Mouse (Mus musculus): ENCODE results near the gene C1galt1.

The C1galt1 gene

GRCm38 (mm10) chr6:7859161-7859560 is 14.5 kb downstream of the C1galt1 start:
- DNase-seq (ENCODE audit: low spot score) = no peak

DNA sequence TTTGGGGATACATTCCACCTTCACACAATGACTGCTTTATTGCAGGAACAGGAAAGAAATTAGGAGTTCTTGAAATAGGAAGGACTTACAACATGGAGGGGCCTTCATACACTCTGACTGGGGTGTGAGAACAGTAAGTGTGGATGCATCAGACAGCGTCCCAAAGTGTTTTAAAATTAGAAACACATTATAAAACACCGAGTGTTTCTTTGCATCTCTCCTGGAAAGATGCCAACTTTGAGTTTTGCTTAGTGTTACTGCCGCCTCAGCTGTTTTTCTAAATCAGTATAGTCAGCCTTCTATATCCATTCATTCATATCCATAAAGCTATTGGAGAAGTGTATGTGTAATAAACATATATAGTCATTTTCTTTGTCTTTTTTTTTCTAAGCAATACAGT is 16.4 kb downstream of the C1galt1 start:
- DNase-seq (ENCODE audit: low spot score) = no peak

DNA sequence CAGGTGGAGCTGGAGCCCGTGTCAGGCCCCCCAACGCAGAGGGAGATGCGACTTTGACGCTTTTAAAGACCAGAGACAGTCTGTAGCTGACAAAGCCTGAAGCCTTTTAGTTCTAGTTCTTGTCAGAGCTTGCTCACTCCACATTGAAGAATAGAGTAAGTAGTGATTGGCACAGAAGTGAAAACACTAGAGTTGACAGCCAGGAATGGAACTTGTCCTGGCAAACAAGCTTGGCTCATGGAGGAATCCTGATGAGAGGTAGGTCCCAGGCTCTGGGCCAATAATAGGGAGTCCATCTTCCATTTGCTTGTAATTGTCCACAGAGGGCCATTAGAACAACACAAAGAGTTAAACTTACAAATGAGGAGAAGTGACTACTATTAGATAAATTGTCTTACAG is 18.7 kb downstream of the C1galt1 start:
- no peak for DNase-seq (ENCODE audit: low spot score)

GRCm38 (mm10) chr6:7876836-7877235 is 32.2 kb downstream of the C1galt1 start:
- DNase-seq (ENCODE audit: low spot score) = no peak

DNA sequence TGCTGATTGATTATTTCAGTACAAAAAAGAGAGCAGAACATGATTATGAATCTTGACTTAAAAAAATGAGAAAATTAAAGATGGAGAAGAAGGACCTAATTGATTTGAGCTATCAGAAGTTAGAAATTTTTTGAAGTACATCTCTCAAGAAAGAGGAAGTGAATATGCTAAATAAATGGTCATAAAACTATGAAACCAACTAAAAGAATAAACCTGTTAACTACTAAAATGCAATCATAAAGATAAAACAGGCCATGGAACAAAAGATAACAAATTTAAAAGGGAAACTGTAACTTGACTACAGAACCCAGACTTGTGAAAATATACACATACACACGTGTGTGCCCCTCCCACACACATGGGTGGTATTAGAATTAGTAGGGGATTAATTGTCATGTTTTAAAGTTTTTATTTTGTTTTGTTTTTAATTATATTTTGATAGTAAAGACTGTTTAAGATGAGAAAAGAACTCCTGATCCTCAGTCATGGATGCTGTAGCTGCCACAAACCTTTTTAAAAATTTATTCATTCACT is 37.0 kb downstream of the C1galt1 start:
- DNase-seq (ENCODE audit: low spot score) = no peak

DNA sequence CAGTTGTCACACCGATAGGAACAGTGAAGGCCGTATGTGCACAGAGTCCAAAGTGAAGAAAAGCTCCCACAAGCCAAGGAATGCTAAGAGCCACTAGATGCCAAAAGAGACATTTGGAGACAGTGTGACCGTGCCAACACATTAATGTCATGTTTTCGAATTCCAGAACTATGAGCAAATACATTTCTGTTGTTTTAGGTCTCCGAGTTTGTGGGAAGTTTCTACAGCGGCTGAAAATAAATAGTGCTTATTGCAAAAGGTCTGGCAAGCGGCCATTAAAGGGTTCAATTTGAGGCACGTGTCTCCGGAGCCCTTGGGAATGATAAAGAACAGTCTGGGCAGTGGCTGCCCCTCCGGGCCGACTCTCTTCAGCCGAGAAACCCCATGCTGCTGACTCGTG is 37.9 kb downstream of the C1galt1 start:
- no peak for DNase-seq (ENCODE audit: low spot score)

DNA sequence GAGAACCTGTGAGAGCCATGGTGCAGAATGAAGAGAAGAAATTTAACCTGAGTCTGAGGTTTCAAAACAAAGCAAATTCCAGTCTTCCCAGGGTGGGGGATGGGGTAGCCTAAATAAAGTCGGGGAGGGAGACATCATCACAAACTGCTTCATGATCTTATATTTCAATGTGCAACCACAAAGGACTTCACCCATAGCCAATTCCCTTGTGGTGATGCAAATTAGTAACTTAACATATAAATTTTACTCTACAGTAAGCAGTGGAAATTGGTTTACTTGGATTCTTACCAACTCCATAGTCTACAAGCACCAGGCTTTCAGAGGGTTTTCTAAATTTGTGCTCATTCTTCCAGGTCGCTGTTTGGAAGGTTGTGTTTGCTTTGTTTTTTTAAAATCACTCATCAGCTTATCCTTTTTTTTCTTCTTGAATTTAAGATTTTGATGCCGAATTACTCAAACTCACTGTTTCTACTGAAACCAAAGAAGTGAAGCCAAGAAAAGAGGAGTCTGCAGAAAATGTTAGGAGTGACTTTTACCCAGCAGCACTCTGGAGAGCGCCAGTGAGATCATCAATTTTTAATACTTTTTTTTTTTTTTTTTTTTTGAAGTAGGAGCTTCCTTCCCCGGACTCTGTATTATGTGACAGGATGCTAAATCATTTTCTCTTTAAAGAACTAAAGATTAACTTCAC is 41.5 kb downstream of the C1galt1 start:
- DNase-seq (ENCODE audit: low spot score) = no peak

- DNase-seq (ENCODE audit: low spot score) = no peak
Observed at GRCm38 (mm10) chr6:7886685-7887004, 42.0 kb downstream of the C1galt1 start.

- DNase-seq (ENCODE audit: low spot score) = no peak
Observed at GRCm38 (mm10) chr6:7896339-7896738, 51.7 kb downstream of the C1galt1 start.

GRCm38 (mm10) chr6:7912015-7912414 is 67.4 kb downstream of the C1galt1 start:
- DNase-seq (ENCODE audit: low spot score) = no peak

Measured in embryo, embryonic 10 days (tissue).